Mouse (Mus musculus) spleen, adult 2 months (tissue): ENCODE data around the gene Ptprt.

Experiments
- CTCF ChIP-seq: fragments of 200-500 bp; IDR thresholded peaks from 2 replicates; pipeline ENCODE4 v1.5.1; 2011; ENCODE audit warnings: mild to moderate bottlenecking, inconsistent platforms; ENCODE audit not compliant: insufficient read depth, insufficient read length, insufficient replicate concordance; ENCODE audit errors: extremely low read depth
- POLR2A ChIP-seq: fragments of 200-500 bp; IDR thresholded peaks from 2 replicates; pipeline ENCODE4 v1.6.1; 2011; ENCODE audit warnings: low read depth, low read length, inconsistent platforms

DNA sequence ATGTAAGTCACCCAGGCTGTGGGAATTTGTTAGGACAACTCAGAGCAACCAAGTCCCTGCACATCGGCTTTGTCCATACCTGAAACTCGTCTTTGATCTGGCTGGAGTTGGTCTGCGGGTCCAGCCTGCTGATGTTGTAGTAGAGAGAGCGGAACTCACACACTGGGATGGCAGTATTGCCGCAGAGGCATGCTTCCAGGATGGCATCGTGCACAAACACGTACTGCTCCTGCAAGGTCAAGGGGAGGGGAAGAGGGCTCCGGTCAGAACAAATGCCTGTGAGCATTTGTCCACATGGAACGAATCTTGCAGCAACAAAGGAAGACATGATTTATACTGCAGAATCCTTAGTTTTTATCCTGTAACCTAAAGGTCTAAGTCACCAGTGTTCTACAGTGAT is 1107.3 kb downstream of the Ptprt start:
- no peak for TF ChIP-seq CTCF
- TF ChIP-seq POLR2A: no peak
